8 mouse cellular contexts compared by ENCODE assay signal in genomic region chr4:149840511-149841292, GRCm38 (mm10).
DNase-seq lines count a peak whose midpoint lies in the region; ATAC-seq lines count a peak whose summit lies in the region.

No protein-coding gene starts in this region.

- no peaks in the 10 kb centered on the region for H3K27me3 ChIP-seq in intestine, embryonic 15.5 days (replicated peaks)

- peak overlapping the region; percentile 18; the same call in 1 of the 2 replicates for H3K27ac ChIP-seq in intestine, embryonic 15.5 days

- H3K9me3 ChIP-seq in intestine, embryonic 15.5 days = no peaks in the 10 kb centered on the region

- ATAC-seq in intestine, embryonic 15.5 days = peak; percentile 66

- 0 out of 2 replicates have a peak, but pooled peaks cover 6% of the 10 kb centered on the region for H3K4me1 ChIP-seq in intestine, embryonic 15.5 days (replicated peaks)

- intact Hi-C loops in gastrocnemius, postnatal 14 days (cut with DNase I; ENCODE audit: low total_unique reads) = no loop called here

- WGBS in intestine, embryonic 15.5 days = 67% methylated on average over 12 of the region's 12 CpGs

- no peak overlapping the region for H3K9ac ChIP-seq in intestine, embryonic 15.5 days

- H3K4me3 ChIP-seq in intestine, embryonic 15.5 days (replicated peaks) = no peak overlapping the region

- H3K4me2 ChIP-seq in intestine, embryonic 15.5 days (replicated peaks) = no peak overlapping the region

- DNase-seq in retina, postnatal 1 day = peak; percentile 38
- no peak for DNase-seq in retina, embryonic 14.5 days (ENCODE audit: low spot score)
- peak; percentile 84 for DNase-seq in gastrocnemius, postnatal 14 days
- peak; percentile 79 for DNase-seq in lung, postnatal 10 days
- no peak for DNase-seq in thymus, postnatal 10 days (ENCODE audit: low spot score in 2 of 2)
- no peak for DNase-seq in T-cell, adult 2 months (ENCODE audit: low spot score)
- DNase-seq in c-Kit-positive CD71-positive TER-119-positive erythroid progenitor cells, embryonic 14.5 days (ENCODE audit: low spot score) = no peak

- H3K36me3 ChIP-seq in intestine, embryonic 15.5 days = no peaks in the 10 kb centered on the region

Comparison
In these comparisons a context has a peak if more than half of its experiments do, and no peak if none do; other contexts are left out.
1. DNase-seq: peak in retina, postnatal 1 day (single experiment), gastrocnemius, postnatal 14 days (single experiment) and lung, postnatal 10 days (single experiment); none in retina, embryonic 14.5 days (single experiment), thymus, postnatal 10 days (0 of 2), T-cell, adult 2 months (single experiment) and c-Kit-positive CD71-positive TER-119-positive erythroid progenitor cells, embryonic 14.5 days (single experiment).